Mouse (Mus musculus): ENCODE measurements around the gene Ptgr1. TPM values are rescaled to one million over a fixed set of nuclear protein-coding genes. Genes with fewer than 3 reads are reported as not detected.
A peak's percentile ranks its signal among the peaks of the same experiment; 100 is the strongest.

Gene Ptgr1
- total RNA-seq, 4 experiments from 2014 or later = 0.58 to 0.80 (median 0.73) TPM

DNA sequence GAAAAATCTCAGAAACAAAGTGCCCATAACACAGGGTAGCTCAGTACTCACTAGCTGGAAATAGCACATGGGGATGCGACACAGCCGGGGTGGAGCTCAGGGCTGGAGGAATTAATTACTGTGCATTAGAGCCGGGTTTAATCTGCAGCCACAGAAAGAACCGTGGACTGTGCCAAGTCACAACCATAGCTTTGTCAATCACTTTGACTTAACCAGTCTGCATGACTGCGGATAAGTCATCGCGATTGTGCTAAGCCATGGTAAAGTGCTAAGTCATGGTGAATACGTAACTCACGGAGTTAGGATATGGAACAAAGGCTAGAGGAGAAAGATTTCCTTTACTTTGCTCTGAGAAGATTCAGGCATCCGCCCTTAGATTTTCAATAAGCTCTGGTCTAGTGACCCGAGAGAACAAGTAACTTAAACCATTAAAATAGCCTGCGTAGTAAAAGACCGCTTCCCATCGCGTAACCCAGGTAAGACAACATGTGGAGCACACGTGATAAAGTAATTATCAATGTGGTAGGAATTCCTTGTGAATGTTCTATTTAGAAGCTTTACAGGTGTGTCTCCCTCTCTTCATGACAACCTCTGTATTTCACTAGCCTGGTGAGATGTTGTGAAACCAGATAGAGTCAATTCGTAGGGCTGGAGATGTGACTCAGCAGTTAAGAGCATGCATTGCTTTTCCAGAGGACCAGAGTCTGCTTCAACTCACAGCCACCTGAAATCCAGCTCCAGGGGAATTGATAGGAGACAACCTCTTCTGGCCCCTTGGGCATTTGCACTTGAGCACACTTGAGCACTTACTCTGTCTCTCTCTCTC lies 3.9 kb upstream of the Ptgr1 start:
- DNase-seq (ENCODE audit: low spot score in 2 of 2) = no peak

DNA sequence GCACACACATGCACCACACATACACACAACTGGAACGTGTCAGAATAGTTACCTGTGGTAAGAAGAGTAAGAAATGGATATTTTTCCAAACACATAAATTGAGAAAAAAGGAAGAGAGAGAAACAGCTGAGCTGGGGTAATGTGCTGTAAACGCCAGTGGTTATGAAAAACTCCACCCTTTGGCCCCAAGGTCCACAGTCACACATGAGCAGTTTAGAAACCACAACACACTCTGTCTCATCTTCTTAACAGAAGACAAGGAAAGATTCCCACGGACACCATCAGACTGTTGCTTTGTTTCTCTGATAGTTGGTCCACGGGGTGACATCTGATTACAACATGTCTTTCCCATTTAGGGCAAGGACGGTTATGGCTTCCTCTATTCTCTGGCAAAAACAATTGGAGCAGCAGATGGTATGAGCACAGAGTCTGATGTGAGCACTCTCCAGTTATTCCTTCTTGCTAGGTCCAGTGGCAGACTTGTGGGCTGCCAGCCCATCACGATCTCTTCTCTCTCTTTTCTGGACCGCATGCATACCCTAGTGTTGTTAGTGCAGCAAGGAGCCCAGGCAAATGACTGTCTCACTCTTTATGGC lies 2.5 kb upstream of the Ptgr1 start:
- no peak for DNase-seq (ENCODE audit: low spot score in 2 of 2)

DNA sequence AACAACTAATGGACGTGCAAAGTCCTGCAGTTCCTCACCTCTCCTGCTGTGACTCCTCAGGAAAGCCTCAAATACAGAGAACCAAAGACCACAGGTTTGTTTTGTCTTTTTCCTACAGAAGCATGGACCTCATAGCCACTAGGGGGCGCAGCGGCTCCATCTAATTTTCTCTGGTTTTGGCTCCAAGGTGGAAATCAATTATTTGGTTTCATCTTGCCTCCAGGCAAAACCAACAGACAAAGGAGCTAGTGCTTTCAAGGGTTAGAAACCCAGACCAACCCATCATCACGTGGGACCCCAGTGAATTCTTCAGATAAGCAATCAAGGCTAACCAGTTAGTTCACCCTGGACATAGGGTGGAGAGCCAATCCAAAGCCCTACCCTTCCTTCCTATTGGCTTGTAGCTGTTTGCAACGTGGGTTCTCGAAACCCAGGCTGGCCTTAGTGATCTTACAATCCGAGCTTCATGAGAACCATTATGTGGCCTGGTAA lies 1.7 kb downstream of the Ptgr1 start:
- peak; percentile 25 to 45 for DNase-seq (ENCODE audit: low spot score in 2 of 2)

DNA sequence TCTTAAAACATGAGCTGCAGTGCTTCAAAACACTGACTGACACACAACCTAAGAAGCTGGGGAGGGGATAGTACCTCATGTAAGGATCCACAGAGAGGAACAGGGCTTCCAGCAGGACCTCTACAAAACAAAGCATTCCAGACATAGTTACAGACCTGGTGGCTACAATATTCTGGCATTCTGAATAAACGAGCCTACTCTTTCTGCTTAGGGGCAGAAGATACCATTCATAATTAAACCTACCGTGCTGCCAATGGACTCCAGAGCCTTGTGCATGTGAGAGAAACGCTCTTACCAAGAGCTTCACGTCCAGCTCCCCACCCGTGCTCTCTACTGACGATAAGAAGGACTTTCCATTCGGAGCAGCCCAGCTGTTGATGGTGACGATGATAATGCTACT lies 4.1 kb downstream of the Ptgr1 start:
- no peak for DNase-seq (ENCODE audit: low spot score in 2 of 2)

DNA sequence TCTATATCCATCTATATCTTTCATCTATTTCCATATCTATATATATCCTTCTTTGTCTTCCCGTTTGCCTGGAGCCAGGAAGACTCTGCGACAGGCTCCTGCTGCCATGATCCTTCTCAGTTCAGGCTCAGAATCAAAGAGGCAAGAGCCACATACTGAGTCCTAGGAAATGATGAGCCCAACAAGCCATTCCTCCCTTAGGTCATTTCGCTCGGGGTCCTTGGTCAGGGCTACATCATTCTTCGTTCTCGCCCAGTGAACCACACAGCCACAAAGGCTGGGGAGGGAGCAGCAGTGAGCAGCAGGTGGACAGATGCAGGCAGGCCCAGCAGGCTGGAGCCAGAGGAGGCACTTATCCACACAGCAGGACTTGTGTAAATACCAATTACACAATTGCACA lies 5.5 kb downstream of the Ptgr1 start:
- DNase-seq (ENCODE audit: low spot score in 2 of 2) = no peak

DNA sequence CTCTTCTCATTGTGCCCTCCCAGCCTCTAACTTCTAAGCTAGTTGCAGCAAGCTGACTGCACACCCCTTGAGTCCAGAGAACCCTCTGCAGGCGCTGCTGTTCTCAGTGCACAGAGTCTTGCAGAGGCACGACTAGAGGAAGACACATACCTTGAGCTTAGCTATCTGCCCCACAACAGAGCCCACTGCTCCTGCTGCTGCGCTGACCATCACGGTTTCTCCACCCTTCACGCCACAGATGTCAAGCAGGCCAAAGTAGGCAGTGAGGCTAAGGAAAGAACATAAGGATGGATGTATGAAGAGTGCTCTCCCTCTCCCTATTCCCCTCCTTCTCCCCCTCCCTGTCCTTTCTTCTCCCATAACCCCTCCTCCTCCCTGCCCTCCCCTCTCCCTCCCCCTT lies 11.2 kb downstream of the Ptgr1 start:
- no peak for DNase-seq (ENCODE audit: low spot score in 2 of 2)

DNA sequence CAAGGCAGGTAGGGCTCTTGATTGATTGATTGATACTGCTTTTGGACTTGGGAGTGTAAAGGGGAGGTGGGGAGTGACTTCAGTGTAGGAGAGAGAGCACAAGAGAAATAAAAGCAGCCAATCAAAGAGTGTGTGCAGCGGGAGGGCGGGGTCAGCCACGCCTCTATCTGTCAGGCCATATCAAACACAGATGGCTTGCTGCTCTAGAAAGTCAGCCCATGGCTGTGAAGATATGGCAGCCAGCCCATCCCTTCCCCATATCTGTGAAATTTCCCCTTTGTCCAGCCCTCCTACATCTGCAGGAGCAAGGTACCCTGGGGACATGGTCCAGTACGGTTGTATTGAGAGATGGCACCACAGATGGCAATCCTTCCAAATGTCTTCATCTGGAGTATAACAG lies 16.2 kb downstream of the Ptgr1 start:
- no peak for DNase-seq (ENCODE audit: low spot score in 2 of 2)

DNA sequence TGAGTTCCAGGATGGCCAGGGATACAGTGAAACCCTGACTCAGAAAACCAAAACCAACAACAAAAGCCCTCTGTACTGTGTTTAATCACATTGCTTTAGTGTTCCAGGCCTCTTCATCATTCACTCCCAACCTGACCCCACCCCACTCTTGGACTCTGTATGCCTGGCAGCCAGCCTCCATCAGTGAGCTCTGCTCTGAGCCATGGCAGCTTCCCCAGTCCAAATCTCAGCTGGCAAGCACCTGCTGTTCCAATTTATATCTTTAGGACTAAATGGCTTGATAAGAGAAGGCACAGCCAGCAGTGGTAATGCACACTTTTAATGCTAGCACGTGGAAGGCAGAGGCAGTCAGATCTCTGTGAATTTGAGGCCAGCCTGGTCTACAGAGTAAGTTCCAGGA lies 21.8 kb downstream of the Ptgr1 start:
- no peak for DNase-seq (ENCODE audit: low spot score in 2 of 2)

DNA sequence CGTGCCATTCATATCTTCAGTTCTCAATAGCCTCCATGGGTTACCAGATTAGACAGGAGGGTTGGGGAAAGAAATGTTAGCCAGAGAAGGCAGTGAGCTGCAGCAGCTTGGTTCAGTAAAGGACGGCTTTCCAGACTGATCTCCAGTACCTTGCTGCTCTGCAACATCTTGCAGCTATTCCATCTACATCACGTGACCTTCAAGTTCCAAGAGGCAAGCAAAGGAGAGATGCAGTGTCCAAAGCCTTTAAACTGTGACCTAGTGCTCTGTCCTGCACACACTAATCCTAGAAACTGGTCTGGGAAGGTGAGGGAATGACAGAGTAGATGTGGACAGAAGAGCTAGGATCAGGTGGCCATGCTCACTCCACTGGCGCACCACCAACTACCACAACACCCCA lies 23.6 kb downstream of the Ptgr1 start:
- DNase-seq (ENCODE audit: low spot score in 2 of 2) = no peak

DNA sequence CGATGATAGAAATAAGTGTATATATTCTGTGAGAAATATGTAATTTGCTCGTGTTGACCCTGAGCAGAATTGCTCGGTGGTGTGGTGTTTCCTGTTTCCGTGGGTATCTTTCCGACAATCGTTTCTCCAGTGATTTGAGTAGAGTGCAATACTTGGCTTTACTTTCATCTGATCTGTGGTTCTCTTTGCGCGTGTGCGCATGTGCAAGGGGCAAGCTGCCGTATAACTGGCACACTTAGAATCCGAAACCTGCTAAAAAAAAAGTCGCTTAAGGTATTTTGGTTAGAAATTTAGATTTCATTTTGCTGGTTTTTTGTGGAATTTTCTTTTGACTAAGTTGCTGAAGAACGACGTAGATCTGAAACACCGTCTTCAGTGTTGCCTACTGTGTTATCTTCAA lies 25.2 kb downstream of the Ptgr1 start:
- DNase-seq (ENCODE audit: low spot score in 2 of 2) = no peak

DNA sequence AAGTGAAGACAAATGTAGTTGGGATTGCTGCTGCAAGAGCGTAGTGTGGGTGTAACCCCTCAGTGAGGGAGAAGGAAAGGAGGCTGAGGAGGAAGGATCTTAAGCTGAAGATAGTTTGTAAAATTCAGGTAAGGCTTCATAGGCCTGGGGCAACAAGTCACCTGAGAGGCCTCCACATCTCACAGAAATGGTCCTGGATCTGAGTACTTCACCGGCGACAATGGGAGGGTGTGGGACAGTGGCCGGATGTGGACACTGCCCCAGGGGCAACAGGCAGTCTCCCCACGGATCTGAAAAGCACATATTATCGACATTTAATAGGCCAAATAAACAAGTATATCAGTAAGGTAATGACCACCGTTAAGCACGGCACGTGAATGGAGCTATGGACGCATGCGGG lies 34.3 kb downstream of the Ptgr1 start:
- DNase-seq (ENCODE audit: low spot score in 2 of 2) = no peak

DNA sequence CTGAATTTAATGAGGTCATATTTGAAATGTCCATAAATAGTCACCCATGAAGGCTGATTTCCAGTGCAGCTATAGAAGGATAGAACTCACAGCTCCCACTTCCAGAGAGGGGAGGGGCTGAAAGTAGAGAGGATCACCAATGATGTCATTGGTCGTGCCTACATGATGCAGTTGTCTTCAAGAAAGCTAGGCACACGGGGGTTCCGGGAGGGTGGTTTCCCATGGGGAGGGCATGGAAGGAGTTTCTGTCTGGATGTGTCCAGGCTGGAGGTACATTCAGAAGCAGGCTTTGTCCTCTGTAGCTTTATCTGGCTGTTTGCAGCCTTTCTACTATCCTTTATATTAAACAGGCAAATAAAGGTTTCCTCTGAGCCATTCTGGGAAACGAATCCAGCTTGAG lies 38.5 kb downstream of the Ptgr1 start:
- no peak for DNase-seq (ENCODE audit: low spot score in 2 of 2)

DNA sequence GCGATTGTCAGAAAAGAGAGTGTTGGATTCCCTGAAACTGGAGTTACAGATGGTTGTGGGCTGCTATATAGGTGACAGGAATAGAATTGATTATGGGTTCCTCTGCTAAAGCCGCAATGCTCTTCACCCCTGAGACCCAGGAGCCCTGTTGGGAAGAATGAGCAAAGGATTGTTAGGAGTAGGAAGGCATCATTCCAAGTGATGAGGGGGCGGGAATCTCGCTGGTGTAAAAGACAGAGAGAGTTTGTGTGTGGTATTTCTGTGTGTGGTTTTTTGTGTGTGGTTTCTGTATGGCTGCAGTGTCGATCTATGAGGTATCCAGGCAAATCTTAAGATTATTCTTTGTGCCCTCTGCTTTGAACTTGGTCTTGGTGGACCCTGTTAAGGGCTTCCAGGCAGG lies 42.2 kb downstream of the Ptgr1 start:
- DNase-seq (ENCODE audit: low spot score in 2 of 2) = no peak

DNA sequence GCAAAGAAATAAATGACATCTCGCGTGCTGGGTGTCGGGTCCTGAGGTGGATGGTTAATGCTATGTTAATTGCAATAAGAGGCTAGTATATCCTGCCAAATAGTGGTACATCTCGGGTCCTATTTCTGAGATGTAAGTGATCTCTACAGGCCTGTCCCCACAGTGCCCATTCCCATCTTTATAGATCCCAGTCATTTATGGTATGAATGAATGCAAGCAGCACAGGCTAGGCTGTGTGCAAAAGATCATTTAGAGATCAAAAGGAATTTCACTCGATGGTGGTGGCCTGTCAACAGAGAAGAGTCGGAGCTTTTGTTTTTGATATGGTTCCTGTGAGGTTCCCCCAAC lies 42.7 kb downstream of the Ptgr1 start:
- no peak for DNase-seq (ENCODE audit: low spot score in 2 of 2)

DNA sequence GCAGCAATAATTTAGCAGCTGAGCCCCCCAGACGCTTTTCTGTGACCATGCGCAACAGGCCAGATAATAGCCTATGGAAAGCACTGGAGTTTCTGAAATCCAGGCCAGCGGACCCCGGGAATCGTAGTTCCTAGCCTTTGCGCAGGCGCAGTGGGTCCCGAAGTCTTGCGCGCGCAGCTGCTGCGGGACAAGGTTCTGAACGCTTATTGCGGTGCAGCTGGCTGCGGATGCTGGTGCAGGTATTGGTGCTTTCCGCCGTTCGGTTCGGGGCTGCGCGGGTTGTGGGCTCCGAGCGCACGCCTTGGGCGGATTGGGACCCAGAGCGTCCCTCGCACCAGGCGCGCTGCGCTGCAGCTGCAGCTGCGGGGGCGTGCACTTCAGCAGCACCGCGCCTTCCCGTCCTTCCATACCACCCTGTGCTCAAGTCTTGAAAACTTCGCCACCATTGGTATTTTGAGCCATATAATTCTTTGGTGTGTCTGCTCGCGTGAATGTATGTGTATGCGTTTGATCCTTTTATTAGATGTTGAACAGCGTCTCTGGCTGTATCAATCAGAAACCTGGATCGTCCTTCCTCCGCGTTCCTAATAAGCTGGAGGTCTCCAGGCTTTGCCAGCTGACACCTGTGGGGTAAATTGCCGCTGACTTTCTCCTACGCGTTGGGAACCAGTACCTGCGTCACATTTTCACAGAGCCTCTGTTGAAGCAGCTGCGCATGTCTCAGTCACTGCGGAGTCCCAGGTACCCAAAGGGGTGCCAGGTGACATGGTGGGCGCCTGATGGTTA lies 43.3 kb downstream of the Ptgr1 start, which contains the start of gene Zkscan16:
TSS of gene Zkscan16 (plus strand) at position 209 of the 786 bp plus-strand sequence.
- peak; percentile 16 to 39 for DNase-seq (ENCODE audit: low spot score in 2 of 2)

DNA sequence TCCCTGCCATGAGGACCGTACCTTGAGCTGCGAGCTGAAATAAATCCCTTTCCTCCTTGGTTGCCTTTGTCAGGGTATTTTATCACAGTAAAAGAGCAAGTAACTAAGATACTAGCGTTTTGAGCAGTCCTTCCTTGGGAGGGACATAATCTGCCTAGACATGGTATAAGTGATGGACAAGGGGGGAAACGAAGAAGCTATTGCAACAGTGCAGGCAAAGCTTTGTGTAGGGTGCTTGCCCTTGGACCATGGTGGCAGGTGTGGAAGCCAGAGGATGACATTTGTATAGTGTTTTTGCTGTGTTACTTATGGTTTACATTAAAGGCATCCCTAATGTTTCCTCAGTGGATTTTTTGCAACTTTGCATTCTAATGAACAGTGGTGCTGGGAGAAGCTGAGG lies 44.0 kb downstream of the Ptgr1 start:
- DNase-seq (ENCODE audit: low spot score in 2 of 2) = no peak

DNA sequence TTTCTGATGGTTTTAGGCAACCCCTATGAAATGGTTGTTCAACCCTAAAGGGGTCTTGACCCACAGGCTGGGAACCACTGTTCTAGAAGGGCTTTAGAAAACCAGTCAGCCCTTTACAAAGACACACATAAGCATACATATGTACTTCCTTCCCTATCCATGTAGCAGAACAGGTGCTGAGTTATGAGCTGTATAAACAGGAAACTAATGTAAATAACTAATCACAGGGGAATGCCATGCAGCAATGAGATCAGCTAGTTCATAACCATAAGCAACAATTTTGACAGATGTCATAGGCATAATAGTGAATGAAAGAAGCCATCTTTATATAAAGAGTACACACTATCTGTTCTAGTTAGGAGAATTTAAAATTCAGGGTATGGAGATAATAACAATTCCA lies 45.3 kb downstream of the Ptgr1 start:
- no peak for DNase-seq (ENCODE audit: low spot score in 2 of 2)

DNA sequence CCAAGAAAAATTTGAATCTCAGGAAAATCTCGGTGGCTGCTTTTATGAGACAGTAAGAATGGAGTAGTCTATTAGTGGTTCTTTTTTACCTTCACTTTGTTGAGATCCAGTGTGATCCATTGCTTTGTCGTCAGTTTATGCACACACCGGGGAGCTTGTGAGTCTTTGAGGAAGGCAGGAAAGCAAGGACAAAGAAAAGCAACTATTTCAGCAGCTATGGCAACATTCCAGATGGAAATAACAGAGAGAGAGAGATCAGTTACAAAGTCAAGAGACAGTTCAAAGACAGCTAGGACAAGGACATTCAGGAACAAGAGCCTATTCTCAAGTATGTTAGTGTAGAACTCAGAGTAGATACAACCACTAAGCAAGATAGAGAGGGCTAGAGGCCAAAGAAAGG lies 51.1 kb downstream of the Ptgr1 start:
- no peak for DNase-seq (ENCODE audit: low spot score in 2 of 2)

DNA sequence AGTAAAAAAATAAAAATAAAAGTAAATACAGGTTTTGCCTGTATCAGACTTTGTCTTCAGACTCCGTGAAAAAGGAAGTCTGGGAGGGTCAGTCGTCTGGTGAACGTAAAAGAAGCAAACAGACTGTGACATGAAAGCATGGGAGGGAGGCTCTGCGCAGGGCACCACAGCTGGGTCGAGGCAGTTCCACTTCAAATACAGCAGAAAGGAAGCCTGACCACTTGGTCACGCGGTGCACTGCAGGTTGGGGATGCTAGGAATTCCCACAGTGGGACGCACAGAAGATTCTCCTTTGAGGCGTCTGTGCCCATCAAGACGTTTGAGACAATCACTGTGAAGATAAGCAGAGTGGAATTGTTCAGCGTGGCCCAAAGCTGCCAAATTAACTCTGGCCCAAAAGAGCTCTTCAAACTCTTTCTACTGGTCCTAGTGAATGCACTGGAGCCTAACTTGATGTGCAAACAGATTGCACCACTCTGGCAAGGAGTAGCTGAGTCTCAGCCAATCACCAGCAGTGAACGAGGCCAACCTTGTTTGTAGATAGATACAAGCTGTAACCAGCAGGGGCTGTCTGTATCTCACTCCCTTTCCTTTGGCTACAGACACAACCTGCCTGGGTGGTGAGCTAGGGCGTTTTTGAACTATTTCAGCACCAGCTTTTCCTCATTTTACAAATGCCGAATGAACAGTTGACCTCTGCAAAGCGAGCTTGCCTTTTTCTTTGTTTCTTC lies 52.0 kb downstream of the Ptgr1 start:
- DNase-seq (ENCODE audit: low spot score in 2 of 2) = peak; percentile 45 to 52

DNA sequence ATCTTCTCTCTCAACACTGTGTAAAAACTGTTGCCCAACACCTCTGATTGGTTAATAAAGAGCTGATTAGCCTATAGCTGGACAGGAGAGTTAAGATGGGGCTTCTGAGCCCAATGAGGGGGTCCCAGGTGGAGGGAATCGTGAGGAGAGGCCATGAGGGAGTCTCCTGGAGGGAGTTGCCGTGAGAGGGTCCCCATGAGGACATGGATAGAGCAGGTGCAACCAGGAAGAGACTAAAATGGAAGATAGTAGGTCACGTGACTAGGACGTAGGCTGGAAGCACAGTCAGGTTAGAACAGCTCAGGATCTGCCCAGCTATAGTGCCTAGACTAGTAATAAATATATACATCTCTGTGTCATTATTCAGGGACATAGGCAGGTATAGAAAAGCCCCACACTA lies 52.6 kb downstream of the Ptgr1 start:
- no peak for DNase-seq (ENCODE audit: low spot score in 2 of 2)

DNA sequence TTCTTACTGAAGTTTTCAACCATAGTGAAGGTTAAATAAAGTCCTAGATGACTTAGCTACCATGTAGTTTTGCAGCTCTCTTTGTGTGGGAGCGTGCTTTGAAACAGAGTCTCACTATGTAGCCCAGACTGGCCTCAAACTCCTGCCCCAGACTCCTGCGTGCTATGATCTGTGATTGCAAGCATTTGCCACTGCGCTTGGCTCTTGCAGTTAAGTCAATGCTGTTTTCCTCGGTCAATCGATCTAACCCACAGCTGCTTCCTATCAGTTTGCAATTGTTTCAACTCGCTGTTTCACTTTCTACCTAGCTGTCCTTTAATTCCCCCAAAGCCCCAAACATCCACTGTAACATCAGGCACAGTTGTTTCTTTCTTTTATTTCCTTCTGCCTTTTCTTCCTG lies 54.4 kb downstream of the Ptgr1 start:
- DNase-seq (ENCODE audit: low spot score in 2 of 2) = no peak

DNA sequence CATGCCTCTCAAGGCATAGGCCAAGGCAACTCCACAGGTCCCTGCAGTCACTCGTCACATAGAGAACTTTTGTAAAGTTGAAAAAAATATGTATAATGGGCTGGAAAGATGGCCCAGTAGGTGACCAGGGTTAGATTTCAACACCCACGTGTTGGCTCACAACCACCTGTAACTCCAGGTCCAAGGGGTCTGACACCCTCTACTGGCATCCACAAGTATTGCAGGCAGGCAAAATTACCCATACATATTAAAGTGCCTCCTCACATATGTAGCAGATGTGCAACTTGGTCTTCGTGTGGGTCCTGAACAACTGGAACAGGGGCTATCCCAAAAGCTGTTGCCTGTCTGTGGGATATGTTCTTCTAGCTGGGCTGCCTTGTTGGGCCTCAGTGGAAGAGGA lies 59.3 kb downstream of the Ptgr1 start:
- DNase-seq (ENCODE audit: low spot score in 2 of 2) = no peak

Data from gastrocnemius, adult 8-10 months (tissue).